Mouse (Mus musculus) lung, postnatal 36 days (tissue): Measurements from ENCODE around the gene Dcdc2b.
A peak's percentile ranks its signal among the peaks of the same experiment; 100 is the strongest.

Experiments used
- DNase-seq: peaks from one replicate; pipeline ENCODE4 v3.0.0; 2022; ENCODE audit warnings: mixed read lengths

The Dcdc2b gene

DNA sequence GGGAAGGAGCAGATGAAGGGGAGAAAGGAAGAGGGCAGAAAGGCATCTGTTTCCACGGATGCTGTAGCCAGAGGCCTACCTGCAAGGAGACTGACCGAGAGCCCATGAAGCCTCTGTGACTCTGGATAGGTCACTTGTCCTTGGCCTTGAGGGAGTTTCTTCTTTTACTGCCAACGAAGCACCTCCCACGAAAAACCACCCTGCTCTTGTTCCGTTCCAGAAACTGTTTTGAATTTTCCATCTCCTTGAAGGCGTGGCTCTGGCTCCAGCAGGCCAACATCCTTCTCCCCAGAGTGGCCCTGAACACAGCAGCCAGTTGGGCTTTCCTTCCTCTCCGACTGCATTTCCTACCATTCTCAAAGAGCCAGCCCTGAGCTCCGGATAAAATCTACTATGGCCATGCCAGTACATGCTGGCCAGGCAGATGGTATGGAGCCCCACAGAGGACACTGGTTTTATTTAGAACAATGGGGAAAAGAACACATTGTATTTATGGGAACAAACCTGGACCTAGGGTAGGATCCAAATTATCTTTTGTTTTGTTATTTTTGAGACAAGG lies 7.3 kb upstream of the Dcdc2b start:
- peak; percentile 73 for DNase-seq

DNA sequence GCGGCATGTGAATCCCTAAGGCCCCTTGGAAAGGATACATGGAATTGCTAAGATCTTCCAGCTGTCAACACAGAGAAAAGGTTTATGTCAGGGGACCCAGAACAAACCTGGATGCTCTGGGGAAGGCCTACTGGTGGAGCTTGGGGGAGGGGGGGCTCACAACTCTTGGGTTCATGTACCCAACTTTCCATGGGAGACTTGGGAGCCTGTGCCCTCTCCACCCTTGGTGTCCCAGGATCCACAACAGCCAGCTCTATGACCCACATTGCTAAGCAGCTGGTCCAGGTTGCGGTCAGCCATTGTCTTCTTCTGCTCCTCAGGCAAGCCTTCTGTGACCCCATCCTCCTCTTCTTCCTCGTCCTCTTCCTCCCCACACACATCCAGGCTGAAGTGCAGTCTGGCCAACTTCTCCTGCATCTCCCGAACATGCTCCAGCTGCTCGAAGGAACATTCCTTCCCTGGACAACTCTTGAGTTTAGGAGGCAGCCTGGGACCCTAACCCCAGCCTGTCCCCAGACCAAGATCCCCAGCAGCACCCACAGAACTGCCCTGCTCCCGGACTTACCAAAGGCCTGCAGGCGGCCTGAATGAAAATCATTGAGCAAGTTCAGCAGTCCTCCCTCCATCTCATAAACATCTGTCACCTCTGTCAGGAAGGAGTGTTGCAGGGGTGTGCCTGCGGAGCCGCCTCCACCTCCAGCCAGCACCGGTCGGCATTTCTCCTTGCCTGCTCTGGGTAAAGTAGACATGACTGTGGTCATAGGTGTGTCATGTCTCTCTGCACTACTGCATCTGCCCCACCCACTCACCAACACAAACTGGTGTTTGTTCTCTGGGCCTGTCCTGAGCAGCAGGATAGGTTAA lies 6.6 kb upstream of the Dcdc2b start:
- DNase-seq, result no peak

DNA sequence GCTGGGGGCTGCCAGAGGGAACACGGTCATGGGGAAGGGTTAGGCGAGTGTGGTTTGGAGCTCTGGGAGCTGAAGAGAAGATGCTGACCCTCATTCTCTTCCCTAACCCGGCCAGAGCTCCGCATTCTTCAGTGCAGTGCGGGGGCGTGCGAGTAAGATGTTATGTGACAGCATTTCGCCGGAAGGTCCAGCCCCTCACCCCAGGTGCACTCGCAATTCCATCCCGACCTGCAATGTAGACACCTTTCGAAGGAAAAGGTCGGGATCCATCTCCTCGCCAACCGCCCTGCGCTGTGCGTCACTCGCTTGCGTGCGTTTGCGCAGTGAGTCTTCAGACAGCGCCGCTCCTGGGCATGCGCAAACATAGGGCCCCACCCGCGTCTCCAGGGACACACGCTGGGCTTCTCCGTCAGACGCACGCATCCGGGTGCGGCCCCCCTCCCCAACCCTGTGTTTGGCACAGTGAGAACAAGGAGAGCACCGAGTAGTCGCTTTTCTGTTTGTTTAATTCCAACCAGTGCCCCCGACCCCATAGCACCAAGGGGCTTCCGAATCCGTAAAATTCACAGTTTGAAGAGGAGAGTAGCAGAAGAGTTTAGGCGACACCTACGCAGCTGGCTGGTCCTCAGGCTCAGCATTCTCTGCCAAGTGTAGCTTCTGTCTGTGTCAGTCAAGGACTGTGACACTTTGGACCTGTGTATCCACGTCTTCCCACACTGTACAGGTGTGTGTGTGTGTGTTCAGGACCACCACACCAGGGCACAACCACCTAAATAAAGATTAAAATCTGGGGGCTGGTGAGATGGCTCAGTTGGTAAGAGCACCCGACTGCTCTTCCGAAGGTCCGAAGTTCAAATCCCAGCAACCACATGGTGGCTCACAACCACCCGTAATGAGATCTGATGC lies 5.0 kb upstream of the Dcdc2b start, which contains the start of gene Iqcc:
Gene Iqcc, minus strand, starts transcription at position 314 of the 906 bp plus-strand sequence.
- peak; percentile 98 for DNase-seq

DNA sequence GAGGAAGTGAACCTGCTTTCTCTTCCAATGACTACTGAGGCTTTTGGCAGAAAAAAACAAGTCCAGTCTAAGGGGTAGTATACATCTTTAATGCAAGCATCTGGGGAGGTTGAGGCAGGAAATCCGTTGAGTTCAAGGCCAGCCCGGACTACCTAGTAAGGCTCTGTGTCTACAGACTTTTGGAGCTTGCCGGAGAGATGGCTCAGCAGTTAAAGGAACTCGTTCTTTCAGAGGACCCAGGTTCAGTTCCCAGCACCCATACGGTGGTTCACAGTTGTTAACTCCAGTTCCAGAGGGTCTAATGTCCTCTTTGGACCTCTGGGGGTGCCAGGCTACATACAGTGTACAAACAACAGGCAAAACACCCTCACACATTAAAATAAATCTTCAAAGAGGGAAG lies 4.0 kb upstream of the Dcdc2b start:
- DNase-seq, result no peak

DNA sequence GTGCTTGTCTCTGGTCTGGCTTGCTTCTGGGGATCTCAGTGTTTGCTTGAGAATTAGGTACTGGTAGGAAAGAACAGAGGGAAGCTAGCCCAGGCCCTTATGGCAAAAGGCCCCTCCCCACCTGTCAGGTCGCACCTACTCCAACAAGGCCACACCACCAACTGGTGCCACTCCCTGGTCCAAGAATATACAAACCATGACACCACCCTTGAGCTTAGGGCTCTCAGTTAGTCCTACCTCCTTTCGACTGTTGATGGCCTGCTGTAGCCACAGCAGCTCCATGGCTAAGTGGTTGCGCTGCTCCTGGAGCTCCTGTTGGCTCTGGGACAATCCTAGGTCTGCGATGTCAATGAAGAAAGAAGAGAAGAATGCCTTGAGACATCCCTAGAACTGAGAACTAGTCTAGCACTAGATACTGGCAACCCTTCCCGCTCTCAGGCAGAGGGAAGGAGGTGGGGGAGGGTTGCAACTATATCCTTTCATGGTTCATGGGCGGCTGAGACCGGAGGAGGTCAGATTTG lies 3.1 kb upstream of the Dcdc2b start:
- DNase-seq, result no peak

DNA sequence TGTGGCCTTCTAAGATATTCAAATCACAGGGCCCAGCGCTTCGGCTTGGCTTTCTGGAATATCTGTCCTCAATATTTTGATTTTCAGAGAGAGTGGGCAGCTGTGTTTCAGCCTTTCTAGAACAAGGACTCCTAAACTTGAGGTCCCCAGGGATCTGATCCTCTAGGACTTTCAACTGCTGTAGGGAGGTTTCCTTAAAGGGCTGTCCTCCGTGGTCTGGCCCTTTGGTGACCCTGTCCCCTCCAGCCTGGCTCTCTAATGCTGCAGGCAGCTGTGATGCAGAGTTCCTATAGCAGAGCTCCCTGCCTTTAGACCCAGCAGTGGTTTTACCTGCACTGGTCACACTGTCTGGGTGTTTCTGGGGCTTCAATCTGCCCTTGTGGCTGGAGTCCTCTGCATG lies 2.6 kb upstream of the Dcdc2b start:
- DNase-seq, result no peak

DNA sequence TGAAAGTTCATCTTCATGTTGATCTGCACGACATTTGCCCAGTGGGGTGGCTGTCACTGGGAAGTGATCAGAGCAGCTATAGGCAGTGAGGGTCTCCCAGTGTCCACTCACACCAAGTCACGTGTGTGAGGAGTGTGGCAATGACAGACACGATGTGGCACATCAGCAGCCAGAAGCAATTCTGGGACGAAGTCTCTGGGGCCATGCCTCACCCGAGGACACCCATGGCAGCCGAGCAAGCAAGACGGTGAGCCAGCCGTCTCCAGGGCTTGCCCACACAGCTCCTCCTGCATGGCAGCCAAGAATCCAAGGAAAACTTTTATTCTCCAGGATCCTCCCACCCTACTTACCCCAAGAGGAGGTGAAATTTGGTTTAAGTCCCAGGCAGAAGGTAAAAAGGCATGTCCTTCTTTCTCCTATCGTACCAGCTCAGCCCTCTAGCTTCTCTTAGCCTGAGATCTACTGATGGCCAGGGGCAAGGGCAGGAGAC lies 1.8 kb upstream of the Dcdc2b start:
- DNase-seq, result no peak

DNA sequence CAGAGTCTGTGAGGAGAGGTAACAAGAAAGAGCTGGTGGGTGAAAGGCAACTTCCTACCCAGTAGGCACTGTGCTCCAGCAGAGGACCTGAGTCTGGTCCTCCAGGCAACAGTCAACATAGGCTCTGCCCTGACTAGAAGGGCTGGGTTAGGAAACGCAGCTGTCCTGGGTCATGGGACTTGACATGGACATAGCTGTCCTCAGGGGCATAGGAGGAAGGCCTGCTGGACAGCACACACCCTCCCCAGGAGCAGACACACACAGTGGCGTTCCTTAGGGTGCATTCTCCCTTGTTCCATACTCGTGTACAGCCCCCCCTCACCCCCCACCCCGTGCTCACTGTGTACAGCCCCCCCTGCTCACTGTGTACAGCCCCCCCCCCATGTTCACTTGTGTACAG lies 3.6 kb downstream of the Dcdc2b start:
- no peak for DNase-seq

DNA sequence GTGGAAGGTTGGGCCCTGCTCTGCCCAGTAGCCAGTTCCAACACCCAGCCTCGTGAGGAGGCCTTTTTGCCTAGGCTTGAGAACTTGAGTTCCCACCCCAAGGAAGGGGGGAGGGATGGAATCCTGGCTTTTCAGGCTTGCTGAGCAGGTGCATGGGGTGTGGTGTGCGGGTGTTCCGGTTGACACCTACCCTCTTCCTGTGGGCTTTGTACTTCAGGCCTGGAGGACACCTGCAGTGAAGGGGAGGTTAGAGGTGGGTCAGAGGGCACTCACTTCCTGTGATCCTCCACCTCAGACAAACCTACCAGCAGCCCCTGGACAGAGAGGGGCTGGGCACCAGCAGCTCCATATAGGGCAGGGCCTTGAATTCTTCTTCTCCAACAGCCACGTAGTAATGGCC lies 4.0 kb downstream of the Dcdc2b start:
- no peak for DNase-seq

DNA sequence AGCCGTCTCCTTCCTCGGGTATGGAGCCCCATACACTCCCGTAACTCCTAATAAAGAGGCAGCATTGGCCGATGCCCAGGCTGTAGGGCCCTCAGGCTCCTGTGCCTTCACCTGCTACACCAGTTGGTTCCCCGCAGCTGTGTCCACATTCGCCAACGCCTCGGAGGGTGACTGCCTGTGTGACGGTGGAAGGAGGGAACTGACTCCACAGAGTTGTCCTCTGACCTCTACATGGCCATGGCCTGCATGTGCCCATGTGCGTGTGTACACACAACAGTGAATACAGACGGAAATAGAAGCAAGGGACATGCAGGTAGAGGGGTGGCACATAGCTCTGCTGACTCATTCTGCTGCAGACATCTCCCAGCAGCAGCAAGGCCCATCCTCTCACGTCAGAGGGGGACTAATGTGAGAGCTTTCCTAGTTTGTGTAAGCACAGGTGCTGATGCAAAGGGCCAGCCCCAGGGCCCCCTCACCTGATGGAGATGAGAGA lies 4.9 kb downstream of the Dcdc2b start:
- DNase-seq, result no peak

DNA sequence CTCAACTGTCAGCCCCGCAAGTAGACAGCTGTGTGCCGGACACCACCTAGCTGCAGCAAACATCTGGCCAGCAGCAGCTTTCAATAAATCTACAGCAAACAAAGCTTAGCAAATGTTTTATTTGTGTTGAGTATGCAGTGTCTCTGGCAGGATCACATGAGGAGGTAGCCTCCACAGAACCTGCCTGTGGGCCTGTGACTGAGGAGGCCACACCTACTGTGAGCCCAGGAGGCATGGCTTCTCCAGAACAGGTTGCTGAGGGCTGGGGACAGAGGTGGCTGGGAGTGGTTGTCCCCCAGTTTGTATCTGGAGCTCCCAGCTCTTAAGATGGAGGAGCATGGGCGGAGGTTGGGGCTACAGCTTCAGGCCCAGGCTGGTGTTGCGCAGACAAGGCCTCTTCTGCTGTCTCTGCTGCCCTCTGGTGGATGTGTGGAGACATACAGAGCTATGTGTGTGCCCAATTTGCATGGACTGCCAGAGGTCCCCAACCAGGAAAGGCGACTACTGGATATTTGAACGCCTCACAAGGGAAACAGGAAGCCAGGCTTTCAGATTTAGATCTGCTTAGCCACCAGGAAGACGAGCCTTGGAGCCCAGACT lies 5.5 kb downstream of the Dcdc2b start:
- DNase-seq, result peak; percentile 91

DNA sequence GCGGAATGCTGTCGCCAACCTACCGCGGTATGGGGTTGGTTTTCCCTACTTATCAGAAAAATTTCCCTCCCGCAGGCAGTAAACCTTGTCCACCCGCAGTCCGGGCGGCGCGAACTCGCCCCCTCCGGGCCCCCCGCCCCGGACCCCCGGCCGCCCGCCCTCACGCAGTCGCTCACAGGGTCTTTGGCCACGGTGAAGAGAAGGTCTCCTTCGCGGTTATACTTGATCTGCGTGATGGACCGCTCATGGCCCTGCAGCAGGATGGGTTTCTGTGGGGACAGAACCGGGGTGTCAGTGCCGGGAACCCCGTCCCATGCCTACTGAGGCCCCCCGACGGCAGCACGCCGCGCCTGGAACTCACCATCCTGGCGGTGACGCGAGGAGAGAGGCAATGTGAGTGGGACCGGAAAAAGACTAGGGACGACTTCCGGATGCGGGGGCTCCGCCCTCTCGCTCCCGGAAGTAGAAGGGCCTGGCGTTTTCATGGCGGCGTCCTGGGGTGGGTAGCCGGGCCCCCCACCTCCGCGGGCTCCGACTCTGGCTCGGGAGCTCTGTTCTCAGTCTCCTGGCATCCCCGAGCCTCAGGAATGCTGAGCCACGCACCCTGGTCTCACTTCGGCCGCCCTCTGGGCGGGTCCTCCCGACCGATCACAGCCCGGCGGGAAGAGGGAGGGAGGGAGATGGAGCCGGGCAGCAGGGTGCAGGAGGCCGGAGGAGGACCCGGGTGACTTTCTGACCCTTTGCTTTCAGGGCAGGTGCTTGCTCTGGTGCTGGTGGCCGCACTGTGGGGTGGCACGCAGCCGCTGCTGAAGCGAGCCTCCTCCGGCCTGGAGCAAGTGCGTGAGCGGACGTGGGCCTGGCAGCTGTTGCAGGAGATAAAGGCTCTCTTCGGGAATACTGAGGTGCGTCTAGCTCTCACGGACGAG lies 13.6 kb downstream of the Dcdc2b start, which contains the start of the genes Eif3i and Tmem234:
Gene Eif3i, minus strand, starts transcription at position 416 of the 926 bp plus-strand sequence.
Gene Tmem234, plus strand, starts transcription at position 436 of the 926 bp plus-strand sequence.
- peak; percentile 89 for DNase-seq

DNA sequence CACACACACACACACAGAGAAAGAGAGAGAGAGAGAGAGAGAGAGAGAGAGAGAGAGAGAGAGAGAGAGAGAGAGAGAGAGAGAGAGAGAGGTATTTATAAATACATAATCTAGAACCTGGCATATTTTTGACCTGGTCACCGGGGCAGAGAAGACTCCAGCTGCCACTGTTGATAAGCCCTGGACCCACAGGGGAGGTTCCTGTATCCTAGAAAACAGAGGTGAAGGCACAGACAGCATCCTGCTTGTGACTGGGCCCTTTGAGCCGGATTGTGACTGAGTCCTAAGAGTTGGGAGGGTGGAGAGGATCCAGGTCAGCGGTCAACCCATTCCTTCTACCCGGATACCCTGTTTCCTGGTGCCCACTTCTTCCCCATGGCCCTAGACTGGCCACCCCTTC lies 25.2 kb downstream of the Dcdc2b start:
- DNase-seq, result no peak

DNA sequence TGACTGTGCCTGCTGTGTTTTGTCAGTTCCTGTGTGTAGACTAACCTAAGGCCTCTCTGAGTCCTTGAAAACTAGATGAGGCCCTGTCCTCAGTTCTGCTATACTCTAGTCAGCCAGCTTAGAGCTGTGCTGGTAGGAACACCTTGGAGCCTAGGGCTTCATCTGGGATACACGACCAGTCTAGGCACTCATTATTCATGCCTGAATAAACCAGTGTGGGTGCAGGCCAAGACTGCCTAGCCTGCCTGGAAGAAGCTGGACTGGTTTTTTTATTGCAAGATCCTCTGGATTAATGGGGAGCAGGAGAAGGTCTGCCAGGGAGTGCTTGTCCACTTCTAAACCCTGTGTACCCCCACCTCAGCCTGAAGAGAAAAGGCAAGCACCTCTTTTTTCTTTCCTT lies 27.1 kb downstream of the Dcdc2b start:
- no peak for DNase-seq

DNA sequence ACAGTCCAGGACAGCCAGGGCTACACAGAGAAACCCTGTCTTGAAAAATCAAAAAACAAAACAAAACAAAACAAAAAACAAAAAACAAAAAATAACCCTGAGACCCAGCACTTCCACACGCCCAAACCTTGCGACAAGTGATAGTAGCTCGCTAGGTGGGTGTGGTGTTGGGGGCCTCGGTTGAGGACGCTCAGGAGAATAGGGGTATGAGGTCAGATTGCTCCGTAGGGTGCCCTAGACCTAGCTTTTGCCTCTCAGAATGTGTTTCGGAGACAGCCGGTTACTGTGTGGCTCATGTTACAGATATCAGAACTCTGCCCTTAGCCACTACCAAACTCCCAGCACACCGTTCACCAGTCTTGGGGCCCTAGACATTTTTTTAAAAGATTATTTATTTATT lies 28.3 kb downstream of the Dcdc2b start:
- no peak for DNase-seq

DNA sequence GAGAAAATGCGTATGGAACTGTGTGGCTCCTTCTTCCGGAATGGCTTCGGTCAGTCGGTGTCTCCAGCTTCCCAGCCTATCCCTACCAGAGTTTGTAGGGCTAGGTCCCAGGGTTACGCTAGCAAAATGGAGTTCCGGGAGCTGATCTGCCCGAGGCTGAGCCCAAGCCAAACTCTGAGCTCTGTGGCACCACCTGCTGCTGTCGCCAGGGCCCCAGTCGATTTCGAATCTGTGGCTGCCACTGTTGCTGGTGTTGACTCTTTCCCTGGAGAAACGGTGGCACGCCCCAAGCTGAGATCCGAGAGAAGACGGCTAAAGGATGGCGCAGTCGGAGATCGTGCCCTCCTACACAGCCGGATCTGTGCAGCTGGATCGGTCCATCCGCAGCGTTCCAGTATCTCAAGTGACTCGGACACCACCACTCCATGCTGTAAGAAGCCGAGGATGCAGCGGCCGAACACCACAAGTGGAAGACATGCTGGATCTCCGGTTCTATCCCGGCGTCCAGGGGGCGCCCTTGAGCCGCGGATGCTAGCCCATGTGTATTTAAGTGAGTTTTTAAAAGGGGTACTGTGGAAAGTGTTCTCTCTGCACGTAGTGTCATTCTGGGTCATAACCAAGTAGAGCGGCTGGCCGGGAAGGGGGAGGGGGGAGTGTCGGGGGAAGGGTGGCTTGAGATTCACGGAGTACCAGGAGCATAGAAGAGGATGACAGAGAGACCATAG lies 29.0 kb downstream of the Dcdc2b start:
- peak; percentile 96 for DNase-seq

DNA sequence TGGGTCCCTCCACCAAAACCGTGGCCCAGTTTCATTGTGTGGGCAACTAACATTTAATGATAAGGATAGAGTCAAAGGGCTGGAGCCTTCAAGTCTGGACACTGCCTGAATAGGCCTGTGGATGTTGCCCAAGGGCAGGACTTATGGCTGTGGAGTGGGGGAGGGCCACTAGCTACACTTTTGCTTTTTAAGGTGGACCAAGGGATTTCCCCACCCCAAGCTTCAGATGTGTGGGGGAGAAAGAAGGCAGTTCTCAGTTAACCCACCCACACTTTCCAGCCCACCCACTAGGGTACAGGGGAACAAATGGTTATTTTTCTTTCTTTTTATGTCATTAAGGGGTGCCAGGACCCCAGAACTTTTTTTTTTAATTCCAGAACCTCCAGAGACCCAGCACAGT lies 29.7 kb downstream of the Dcdc2b start:
- no peak for DNase-seq

DNA sequence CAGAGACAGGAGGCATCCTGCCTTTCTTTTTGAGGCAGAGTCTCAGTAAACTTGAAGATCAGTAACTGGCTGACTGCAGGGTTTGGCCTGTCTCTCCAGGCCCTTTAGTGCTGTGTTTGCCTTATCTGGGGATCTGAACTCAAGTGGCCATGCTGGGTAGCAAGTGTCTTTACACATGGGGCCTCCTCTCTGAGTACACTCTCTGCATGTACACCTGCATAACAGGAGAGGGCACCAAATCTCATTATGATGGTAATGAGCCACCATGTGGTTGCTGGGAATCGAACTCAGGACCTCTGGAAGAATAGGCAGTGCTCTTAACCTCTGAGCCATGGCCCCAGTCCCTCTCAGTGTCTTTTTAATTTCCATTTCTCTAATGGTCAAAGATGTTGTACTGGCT lies 31.8 kb downstream of the Dcdc2b start:
- no peak for DNase-seq

DNA sequence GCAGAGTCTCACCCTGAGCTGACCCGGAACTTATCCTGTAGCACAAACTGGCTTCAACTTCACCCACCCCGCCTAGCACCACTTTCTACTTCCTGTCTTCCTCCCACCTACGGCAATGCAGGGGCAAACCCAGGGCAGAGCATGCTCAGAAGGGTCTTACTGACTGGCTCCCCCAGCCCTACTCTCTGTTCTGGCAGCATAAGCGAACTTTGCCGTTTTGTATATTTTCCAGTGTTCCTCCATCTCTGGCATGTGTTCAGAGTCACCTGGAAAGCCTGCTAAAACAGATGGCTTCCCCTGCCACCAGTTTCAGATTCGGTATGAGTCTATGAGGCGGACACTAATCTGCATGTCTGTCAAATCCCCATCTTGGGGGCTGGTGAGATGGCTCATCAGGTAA lies 33.7 kb downstream of the Dcdc2b start:
- DNase-seq, result no peak

DNA sequence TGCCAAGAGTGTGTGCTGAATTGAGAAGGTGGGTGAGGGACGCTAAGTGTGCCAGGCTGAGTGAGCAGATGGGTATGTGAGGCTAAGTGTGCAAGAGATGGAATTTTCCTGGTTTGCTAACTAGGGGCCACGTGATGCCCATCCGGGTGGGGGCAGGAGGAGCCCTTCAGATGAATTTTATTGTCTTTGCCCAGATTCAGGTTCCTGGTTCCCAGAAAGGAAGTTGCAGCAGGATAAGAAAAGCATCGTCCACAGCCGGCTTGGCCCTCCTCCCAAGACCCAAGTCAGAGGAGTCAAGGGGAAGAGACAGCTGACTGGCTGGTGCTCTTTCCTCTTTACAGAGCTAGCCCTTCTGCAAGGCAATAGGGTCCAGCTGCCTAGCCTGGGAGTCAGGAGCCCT lies 35.6 kb downstream of the Dcdc2b start, which contains the start of gene Fam167b:
Gene Fam167b, minus strand, starts transcription at position 84 of the 400 bp plus-strand sequence.
- DNase-seq, result peak; percentile 37
